Mouse (Mus musculus): ENCODE data around the gene Gpr137c. TPM values are rescaled to one million over a fixed set of nuclear protein-coding genes. Genes with fewer than 3 reads are reported as not detected.

Gpr137c gene
- total and polyA plus RNA-seq, 3 experiments = 0.07 to 0.55 TPM; not detected in 1

DNA sequence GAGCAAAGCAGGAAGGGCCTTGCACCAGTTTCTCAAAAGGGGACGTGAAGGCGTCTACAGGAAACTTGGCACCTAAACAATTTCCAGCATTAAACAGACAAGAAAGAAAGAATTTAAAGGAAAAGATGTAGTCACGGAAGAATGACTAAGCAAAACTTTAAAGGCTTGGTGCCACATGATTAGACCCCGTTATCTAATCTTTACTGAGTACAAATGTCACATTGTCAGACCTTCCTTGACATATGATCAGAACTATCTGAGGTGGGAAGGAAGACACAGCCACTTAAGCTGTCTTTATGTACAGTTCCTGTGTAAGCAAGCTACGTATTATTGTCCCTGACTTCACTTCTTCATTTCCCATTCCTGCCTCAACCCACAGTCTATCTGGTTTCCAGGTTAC is 102.1 kb downstream of the Gpr137c start:
- Histone ChIP-seq H3K27me3 (replicated peaks) (no peaks in the 10 kb centered on the region), H3K4me2 (ENCODE audit: insufficient read depth, low read depth, poor library complexity, severe bottlenecking) (no peak overlapping the region), H3K9ac (ENCODE audit: insufficient read depth, low read depth) (peak overlapping the region; percentile 50), H3K27ac (ENCODE audit: insufficient read depth, low read depth) (no peak overlapping the region), H3K4me3 (replicated peaks in 1 of 3; ENCODE audit: low read depth in 2 of 3, low read length in 2 of 3, poor library complexity in 1 of 3) (no peak overlapping the region), H3K36me3 (replicated peaks in 1 of 2; ENCODE audit: control insufficient read depth in 1 of 2, insufficient read depth in 1 of 2, low read length in 1 of 2) (no peaks in the 10 kb centered on the region), H3K9me3 (replicated peaks; ENCODE audit: low read length) (no peaks in the 10 kb centered on the region), H3K4me1 (ENCODE audit: control insufficient read depth in 1 of 2, insufficient read depth in 2 of 2) (peaks cover 9 to 25% of the 10 kb centered on the region in 2 experiments), H3K79me2 (replicated peaks; ENCODE audit: control insufficient read depth, extremely low read depth, insufficient read depth, poor library complexity, severe bottlenecking) (peaks cover 15% of the 10 kb centered on the region)
- dilution Hi-C loops (cut with MboI; ENCODE audit: extremely low pct_ligation_motif_present, extremely low pct_unique_long_range_greater_than_20kb, low sequenced_read_pairs) = no loop called here
- in situ Hi-C loops (cut with MboI; ENCODE audit: low pct_ligation_motif_present, low pct_unique_long_range_greater_than_20kb, low sequenced_read_pairs) = no loop called here
- no peak for DNase-seq (ENCODE audit: extremely low read depth)
- no peak for TF ChIP-seq CTCF (conservative IDR thresholded peaks at IDR 0.05 in 1 of 2, IDR thresholded peaks at IDR 0.05 in 1 of 2; ENCODE audit: low read depth in 2 of 2, low read length in 2 of 2)
- no peak for TF ChIP-seq MEF2A (IDR thresholded peaks at IDR 0.05; ENCODE audit: borderline replicate concordance, low read depth, low read length)
- TF ChIP-seq USF2 (conservative IDR thresholded peaks at IDR 0.05; ENCODE audit: low read depth, low read length) = no peak
- no peak for TF ChIP-seq NRF1 (IDR thresholded peaks at IDR 0.05; ENCODE audit: low read depth, low read length)
- TF ChIP-seq ETS1 (conservative IDR thresholded peaks at IDR 0.05; ENCODE audit: low read depth, low read length) = no peak
- no peak for TF ChIP-seq HCFC1 (IDR thresholded peaks at IDR 0.05; ENCODE audit: low read depth, low read length)
- no peak for TF ChIP-seq RAD21 (IDR thresholded peaks at IDR 0.05; ENCODE audit: low read depth, low read length)
- no peak for TF ChIP-seq MAX (IDR thresholded peaks at IDR 0.05; ENCODE audit: low read length)
- TF ChIP-seq GABPA (IDR thresholded peaks at IDR 0.05; ENCODE audit: insufficient replicate concordance, low read depth, low read length) = no peak
- TF ChIP-seq ZNF384 (IDR thresholded peaks at IDR 0.05; ENCODE audit: low read depth, low read length) = no peak
- no peak for TF ChIP-seq BHLHE40 (IDR thresholded peaks at IDR 0.05; ENCODE audit: low read depth, low read length)
- TF ChIP-seq MXI1 (IDR thresholded peaks at IDR 0.05; ENCODE audit: low read depth, low read length) = no peak
- TF ChIP-seq TBP (conservative IDR thresholded peaks at IDR 0.05; ENCODE audit: low read depth, low read length) = no peak
- no peak for TF ChIP-seq ZC3H11A (IDR thresholded peaks at IDR 0.05; ENCODE audit: low read depth, low read length)
- no peak for TF ChIP-seq UBTF (IDR thresholded peaks at IDR 0.05; ENCODE audit: low read depth, low read length)
- no peak for TF ChIP-seq ELF1 (IDR thresholded peaks at IDR 0.05; ENCODE audit: low read depth, low read length)

DNA sequence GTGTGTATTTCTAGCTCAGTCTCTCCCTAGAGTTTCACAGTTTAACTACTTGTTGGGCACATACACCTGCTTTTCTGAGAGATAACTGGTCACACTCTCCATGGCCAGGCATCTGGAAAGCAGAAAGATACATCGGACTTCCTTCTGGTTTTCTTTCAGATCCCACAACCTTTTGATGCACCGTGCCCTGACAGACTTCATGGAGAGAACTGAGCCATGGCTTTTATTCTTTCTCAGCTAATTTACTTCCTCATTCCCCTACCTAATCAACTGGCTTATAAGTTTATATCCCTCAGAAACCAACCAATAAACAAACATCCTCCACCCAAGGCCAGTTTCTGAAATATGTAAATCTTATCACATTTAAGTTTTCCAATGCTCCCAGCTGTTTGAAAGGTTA is 102.9 kb downstream of the Gpr137c start:
- Histone ChIP-seq H3K4me1 (ENCODE audit: control insufficient read depth in 1 of 2, insufficient read depth in 2 of 2) (peaks cover 9 to 25% of the 10 kb centered on the region in 2 experiments), H3K79me2 (replicated peaks; ENCODE audit: control insufficient read depth, extremely low read depth, insufficient read depth, poor library complexity, severe bottlenecking) (peaks cover 7% of the 10 kb centered on the region), H3K9me3 (replicated peaks; ENCODE audit: low read length) (no peaks in the 10 kb centered on the region), H3K4me2 (ENCODE audit: insufficient read depth, low read depth, poor library complexity, severe bottlenecking) (no peak overlapping the region), H3K36me3 (replicated peaks in 1 of 2; ENCODE audit: control insufficient read depth in 1 of 2, insufficient read depth in 1 of 2, low read length in 1 of 2) (no peaks in the 10 kb centered on the region), H3K27me3 (replicated peaks) (no peaks in the 10 kb centered on the region), H3K4me3 (replicated peaks in 1 of 3; ENCODE audit: low read depth in 2 of 3, low read length in 2 of 3, poor library complexity in 1 of 3) (no peak overlapping the region), H3K27ac (ENCODE audit: insufficient read depth, low read depth) (no peak overlapping the region), H3K9ac (ENCODE audit: insufficient read depth, low read depth) (no peak overlapping the region)
- DNase-seq (ENCODE audit: extremely low read depth) = no peak
- dilution Hi-C loops (cut with MboI; ENCODE audit: extremely low pct_ligation_motif_present, extremely low pct_unique_long_range_greater_than_20kb, low sequenced_read_pairs) = no loop called here
- TF ChIP-seq POLR2A (IDR thresholded peaks at IDR 0.05; ENCODE audit: low read depth, low read length) (no peak), CHD1 (IDR thresholded peaks at IDR 0.05; ENCODE audit: low read depth, low read length) (no peak), USF2 (conservative IDR thresholded peaks at IDR 0.05; ENCODE audit: low read depth, low read length) (no peak), MAZ (IDR thresholded peaks at IDR 0.05; ENCODE audit: low read depth, low read length) (no peak), ELF1 (IDR thresholded peaks at IDR 0.05; ENCODE audit: low read depth, low read length) (no peak), USF1 (IDR thresholded peaks at IDR 0.05; ENCODE audit: low read depth, low read length) (no peak), IRF4 (IDR thresholded peaks at IDR 0.05; ENCODE audit: low read depth, low read length) (no peak), CHD2 (IDR thresholded peaks at IDR 0.05; ENCODE audit: low read length) (no peak), MYC (IDR thresholded peaks at IDR 0.05; ENCODE audit: low read depth, low read length) (no peak), JUN (IDR thresholded peaks at IDR 0.05; ENCODE audit: insufficient read depth, low read depth, low read length) (no peak), MEF2A (IDR thresholded peaks at IDR 0.05; ENCODE audit: borderline replicate concordance, low read depth, low read length) (no peak), ZKSCAN1 (IDR thresholded peaks at IDR 0.05; ENCODE audit: borderline replicate concordance, low read depth, low read length) (no peak), RCOR1 (conservative IDR thresholded peaks at IDR 0.05; ENCODE audit: low read depth, low read length) (no peak), KAT2A (IDR thresholded peaks at IDR 0.05; ENCODE audit: insufficient replicate concordance, low read length) (no peak), ZNF384 (IDR thresholded peaks at IDR 0.05; ENCODE audit: low read depth, low read length) (no peak)
- in situ Hi-C loops (cut with MboI; ENCODE audit: low pct_ligation_motif_present, low pct_unique_long_range_greater_than_20kb, low sequenced_read_pairs) = no loop called here
